Mouse (Mus musculus) midbrain, postnatal 0 days (tissue): ENCODE data around the gene H2-Oa. TPM values are rescaled to one million over a fixed set of nuclear protein-coding genes. Genes with fewer than 3 reads are reported as not detected.

Source experiments
- ATAC-seq: fragments of 200-750 bp; cut with Nextera tagmentation; 2 replicates; pipeline ENCODE4 v1.8.0; 2017; ENCODE audit warnings: moderate number of reproducible peaks, mild to moderate bottlenecking, moderate TSS enrichment, moderate library complexity; ENCODE audit not compliant: low FRiP score
- DNase-seq: peaks from one replicate; pipeline ENCODE4 v3.0.0-alpha.2; 2015; ENCODE audit warnings: low spot score
- H3K27ac ChIP-seq: fragments of 300-500 bp; sonication (generic); 2 replicates; pipeline ENCODE4 v1.5.1; 2014; ENCODE audit warnings: low read depth, mild to moderate bottlenecking, low read length, mixed read lengths
- H3K27me3 ChIP-seq: fragments of 300-500 bp; sonication (generic); 2 replicates; pipeline ENCODE4 v1.6.1; 2014; ENCODE audit warnings: low read length, control low read depth, mixed read lengths; ENCODE audit not compliant: insufficient read depth
- H3K36me3 ChIP-seq: fragments of 300-500 bp; sonication (generic); 2 replicates; pipeline ENCODE4 v1.6.1; 2014; ENCODE audit warnings: low read length, control low read depth, mixed read lengths; ENCODE audit not compliant: insufficient read depth
- H3K4me1 ChIP-seq: fragments of 300-500 bp; sonication (generic); 2 replicates; pipeline ENCODE4 v1.6.1; 2014; ENCODE audit warnings: mild to moderate bottlenecking, control low read depth, antibody characterized with exemption, low read length, mixed read lengths; ENCODE audit not compliant: insufficient read depth
- H3K4me2 ChIP-seq: fragments of 300-500 bp; sonication (generic); 2 replicates; pipeline ENCODE4 v1.6.1; 2014; ENCODE audit warnings: low read depth, mild to moderate bottlenecking, low read length, mixed read lengths; ENCODE audit not compliant: poor library complexity, severe bottlenecking
- H3K4me3 ChIP-seq: fragments of 300-500 bp; sonication (generic); 2 replicates; pipeline ENCODE4 v1.5.1; 2014; ENCODE audit warnings: low read depth, mild to moderate bottlenecking, low read length, moderate library complexity
- H3K9ac ChIP-seq: fragments of 300-500 bp; sonication (generic); replicated peaks from 2 replicates; pipeline ENCODE4 v1.6.1; 2014; ENCODE audit warnings: mild to moderate bottlenecking, low read length, moderate library complexity, mixed read lengths; ENCODE audit not compliant: poor library complexity, severe bottlenecking
- H3K9me3 ChIP-seq: fragments of 300-500 bp; sonication (generic); 2 replicates; pipeline ENCODE4 v1.6.1; 2016; ENCODE audit warnings: low read length, control low read depth
- CTCF ChIP-seq: IDR thresholded peaks from 2 replicates; pipeline ENCODE4 v1.5.1; 2016; ENCODE audit warnings: antibody characterized with exemption, mild to moderate bottlenecking
- WGBS: fragments of 180-500 bp; shearing (Covaris S2); extraction: QIAGEN DNeasy Blood & Tissue Kit; methylation state at CpG from one replicate; pipeline ENCODE4 v1.1.7; 2014; 5-methylcytosine and 5-hydroxymethylcytosine counted together
- polyA plus RNA-seq: library from polyadenylated mRNA; unstranded; fragments of >200 nt; fragmentation: Nextera tagmentation; extraction: Ambion mirVana; gene quantifications from 2 replicates; pipeline ENCODE4 v1.2.1, GENCODE M21; 2015
- total RNA-seq: library from RNA; depleted of rRNA; stranded (reverse); fragments of >200 nt; gene quantifications from 2 replicates; pipeline ENCODE4 v1.2.3, GENCODE M21; 2014

Gene H2-Oa
- total and polyA plus RNA-seq, 2 experiments from 2014 or later: 0.23 TPM; not detected in 1

GRCm38 (mm10) chr17:34097272-34097671 is 5.1 kb downstream of the H2-Oa start:
- no peak for ATAC-seq
- no peaks in the 10 kb centered on the region for H3K36me3 ChIP-seq
- DNase-seq: no peak
- no peak overlapping the region for H3K4me3 ChIP-seq
- no peak for TF ChIP-seq CTCF
- no peak overlapping the region for H3K27ac ChIP-seq
- H3K9me3 ChIP-seq: no peaks in the 10 kb centered on the region
- 76% methylated on average over 5 of the region's 5 CpGs for WGBS
- H3K4me1 ChIP-seq: no peaks in the 10 kb centered on the region
- H3K4me2 ChIP-seq: no peak overlapping the region
- H3K27me3 ChIP-seq: no peaks in the 10 kb centered on the region
- no peak overlapping the region for H3K9ac ChIP-seq

DNA sequence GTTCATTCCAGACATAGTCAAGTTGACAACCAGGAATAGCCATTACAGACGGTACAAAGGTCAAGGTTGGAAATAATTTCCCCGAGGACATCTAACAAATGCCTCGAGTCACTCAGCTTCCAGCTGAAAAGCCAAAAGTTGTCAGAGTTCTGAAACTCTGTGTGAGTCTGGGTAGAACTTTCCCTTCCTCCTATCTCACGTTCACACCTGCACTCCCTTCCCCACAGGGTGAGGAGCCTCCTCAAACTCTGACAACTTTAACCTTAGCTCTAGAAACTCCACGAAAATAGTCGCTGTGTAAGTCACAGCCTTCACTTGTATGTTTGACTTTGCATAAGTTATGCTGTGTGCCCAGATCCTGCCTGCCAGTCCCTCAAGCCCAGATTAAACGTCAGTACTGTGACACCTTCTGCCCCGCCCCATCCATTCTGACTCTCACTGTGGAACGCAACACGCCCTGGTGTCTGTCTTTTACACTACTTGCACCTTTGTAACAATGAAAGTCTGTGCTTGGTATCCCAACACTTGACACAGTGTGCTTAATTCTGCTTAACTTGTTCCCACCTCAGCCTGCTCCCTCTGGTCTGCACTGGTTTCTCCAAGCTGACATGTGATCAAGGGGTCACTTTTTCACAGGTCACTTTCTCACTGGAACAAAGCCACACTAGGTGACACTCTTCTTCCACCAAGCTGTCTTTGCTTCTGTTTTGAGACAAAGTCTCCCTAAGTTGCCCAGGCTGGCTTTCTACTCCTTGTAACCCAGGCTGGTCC is 6.8 kb downstream of the H2-Oa start:
- no peak for TF ChIP-seq CTCF
- H3K9me3 ChIP-seq: no peaks in the 10 kb centered on the region
- no peak overlapping the region for H3K27ac ChIP-seq
- H3K4me2 ChIP-seq: no peak overlapping the region
- no peak overlapping the region for H3K4me3 ChIP-seq
- no peaks in the 10 kb centered on the region for H3K27me3 ChIP-seq
- H3K9ac ChIP-seq: no peak overlapping the region
- H3K4me1 ChIP-seq: no peaks in the 10 kb centered on the region
- ATAC-seq (no peak), DNase-seq (no peak)
- H3K36me3 ChIP-seq: no peaks in the 10 kb centered on the region
- 63% methylated on average over 10 of the region's 10 CpGs for WGBS

DNA sequence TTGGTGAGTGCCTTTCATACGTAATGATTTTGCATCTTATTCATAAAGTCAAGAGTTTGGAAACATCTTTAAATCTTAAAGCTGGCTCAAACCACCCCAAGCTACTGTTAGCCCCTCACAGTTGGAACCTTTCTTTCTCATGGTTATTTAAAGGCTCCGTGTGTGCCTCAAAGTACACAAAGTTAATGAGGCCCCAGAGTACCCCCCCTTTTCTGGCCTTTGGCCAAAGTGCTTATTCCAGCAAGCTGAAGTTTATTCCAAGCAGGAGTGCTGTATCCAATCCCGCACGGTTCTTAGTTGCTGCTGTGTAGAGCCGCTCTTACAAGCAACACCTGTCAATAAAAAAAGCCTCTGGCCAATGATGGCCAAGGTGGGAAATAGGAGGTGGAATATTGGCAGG is 7.4 kb downstream of the H2-Oa start:
- Histone ChIP-seq H3K4me3 (no peak overlapping the region), H3K9me3 (no peaks in the 10 kb centered on the region)
- WGBS: 50% methylated on average over 5 of the region's 5 CpGs

GRCm38 (mm10) chr17:34101185-34101584 is 9.0 kb downstream of the H2-Oa start:
- Histone ChIP-seq H3K4me1 (no peaks in the 10 kb centered on the region), H3K9ac (no peak overlapping the region), H3K36me3 (no peaks in the 10 kb centered on the region), H3K9me3 (no peaks in the 10 kb centered on the region; the same call in 1 of the 2 replicates), H3K4me3 (no peak overlapping the region), H3K27ac (no peak overlapping the region), H3K27me3 (no peaks in the 10 kb centered on the region), H3K4me2 (no peak overlapping the region)
- 33% methylated on average over 5 of the region's 5 CpGs for WGBS
- no peak for DNase-seq
- ATAC-seq: 0 out of 2 replicates have a peak, but pooled peaks have one; percentile 23
- no peak for TF ChIP-seq CTCF

More for the DNA sequence above, 7.4 kb downstream of the H2-Oa start:
- Histone ChIP-seq H3K4me1 (no peaks in the 10 kb centered on the region), H3K9ac (no peak overlapping the region), H3K36me3 (no peaks in the 10 kb centered on the region), H3K27ac (no peak overlapping the region), H3K4me2 (no peak overlapping the region), H3K27me3 (no peaks in the 10 kb centered on the region)
- TF ChIP-seq CTCF: no peak
- DNase-seq (no peak), ATAC-seq (no peak)

GRCm38 (mm10) chr17:34101604-34102032 is 9.5 kb downstream of the H2-Oa start:
- Histone ChIP-seq H3K9me3 (no peaks in the 10 kb centered on the region; the same call in 1 of the 2 replicates), H3K4me3 (0 out of 2 replicates have a peak overlapping the region, but pooled peaks have one; percentile 10), H3K9ac (no peak overlapping the region), H3K36me3 (no peaks in the 10 kb centered on the region), H3K4me1 (no peaks in the 10 kb centered on the region), H3K27me3 (no peaks in the 10 kb centered on the region), H3K27ac (no peak overlapping the region), H3K4me2 (peak overlapping the region; percentile 36)
- TF ChIP-seq CTCF: peak; percentile 90
- peak; percentile 78 for ATAC-seq
- DNase-seq: peak; percentile 94
- 4% methylated on average over 12 of the region's 12 CpGs for WGBS

- Histone ChIP-seq H3K4me2 (no peak overlapping the region), H3K9ac (no peak overlapping the region), H3K9me3 (no peaks in the 10 kb centered on the region; the same call in 1 of the 2 replicates), H3K27me3 (no peaks in the 10 kb centered on the region), H3K4me1 (no peaks in the 10 kb centered on the region), H3K36me3 (0 out of 2 replicates have a peak, but pooled peaks cover 3% of the 10 kb centered on the region), H3K27ac (no peak overlapping the region), H3K4me3 (no peak overlapping the region)
- ATAC-seq (no peak), DNase-seq (no peak)
- TF ChIP-seq CTCF: no peak
- 81% methylated on average over 6 of the region's 6 CpGs for WGBS
These were observed 10.7 kb downstream of the H2-Oa start for GRCm38 (mm10) chr17:34102831-34103230.
